Mouse (Mus musculus) embryonic fibroblast, embryonic 13.5 days (primary cell): Measurements from ENCODE around the gene Pdcd2.

Experiments used
- CTCF ChIP-seq: IDR thresholded peaks from 2 replicates; pipeline ENCODE4 v1.5.1; 2011; ENCODE audit warnings: mild to moderate bottlenecking, control low read depth, low read length, moderate library complexity, borderline replicate concordance; ENCODE audit not compliant: insufficient read depth
- POLR2A ChIP-seq: IDR thresholded peaks from 2 replicates; pipeline ENCODE4 v1.6.1; 2011; ENCODE audit warnings: low read depth, mild to moderate bottlenecking, control low read depth, low read length, moderate library complexity

GRCm38 (mm10) chr17:15559946-15560345 is 32.8 kb upstream of the Pdcd2 start:
- TF ChIP-seq POLR2A (no peak), CTCF (no peak)
